In genomic region chr10:88768961-88769360, GRCm38 (mm10) we compare ENCODE assay signal across 16 mouse cellular contexts.
"Had no signal": no experiment of that assay in that cellular context is flagged by ENCODE, and none has a peak within 500 bp of the region (broad histone marks: within the 10 kb centered on the region; RNA-seq: fewer than 3 reads in every experiment).

No protein-coding gene starts in this region.

- DNase-seq: kidney, adult 8-10 months; kidney, postnatal 10 days; kidney, postnatal 36 days; layer of hippocampus, postnatal 36 days; lung, adult 2 months; lung, postnatal 14 days; lung, postnatal 4 days; midbrain, embryonic 14.5 days; thymus, adult 18-20 months; thymus, postnatal 14 days had no signal

- H3K4me1 ChIP-seq: kidney, embryonic 15.5 days; limb, embryonic 12.5 days; limb, embryonic 15.5 days; megakaryocyte, embryonic 14.5 days had no signal

- ATAC-seq: liver, embryonic 12.5 days had no signal

- H3K4me3 ChIP-seq: kidney, embryonic 15.5 days; left cerebral cortex, adult 2 months; limb, embryonic 12.5 days; limb, embryonic 15.5 days; liver, embryonic 12.5 days; megakaryocyte, embryonic 14.5 days had no signal

- H3K9me3 ChIP-seq: kidney, embryonic 15.5 days; limb, embryonic 12.5 days; limb, embryonic 15.5 days; liver, embryonic 12.5 days; megakaryocyte, embryonic 14.5 days had no signal

- H3K27me3 ChIP-seq: kidney, embryonic 15.5 days; limb, embryonic 12.5 days; limb, embryonic 15.5 days; liver, embryonic 12.5 days; megakaryocyte, embryonic 14.5 days had no signal

- H3K9ac ChIP-seq: kidney, embryonic 15.5 days; limb, embryonic 12.5 days; limb, embryonic 15.5 days; liver, embryonic 12.5 days had no signal

- H3K27ac ChIP-seq: kidney, embryonic 15.5 days; left cerebral cortex, adult 2 months; limb, embryonic 12.5 days; limb, embryonic 15.5 days; liver, embryonic 12.5 days had no signal
